Mouse (Mus musculus): ENCODE measurements around the gene 2900026A02Rik. TPM values are rescaled to one million over a fixed set of nuclear protein-coding genes. Genes with fewer than 3 reads are reported as not detected.
A peak's percentile ranks its signal among the peaks of the same experiment; 100 is the strongest.

The 2900026A02Rik gene
- total RNA-seq, 1 experiment, result 12.3 TPM

GRCm38 (mm10) chr5:113081020-113081419, 140.0 kb downstream of the 2900026A02Rik start:
- Histone ChIP-seq H3K4me1 (ENCODE audit: control insufficient read depth in 2 of 2, insufficient read depth in 2 of 2, low read length in 2 of 2, poor library complexity in 1 of 2) (peaks cover 2% of the 10 kb centered on the region in 2 experiments; a peak in 1 of 4 replicates), H3K36me3 (ENCODE audit: control insufficient read depth, insufficient read depth, low read length, poor library complexity, severe bottlenecking) (no peaks in the 10 kb centered on the region), H3K9ac (ENCODE audit: insufficient read depth, low read depth, low read length, poor library complexity, severe bottlenecking) (no peak overlapping the region), H3K4me3 (ENCODE audit: insufficient read depth in 1 of 2, low read depth in 1 of 2, low read length in 2 of 2, poor library complexity in 1 of 2, severe bottlenecking in 1 of 2) (no peak overlapping the region), H3K9me3 (ENCODE audit: control insufficient read depth, insufficient read depth, low read depth, low read length) (no peaks in the 10 kb centered on the region), H3K27ac (ENCODE audit: insufficient read depth, low read depth, low read length, poor library complexity, severe bottlenecking) (no peak overlapping the region)
- TF ChIP-seq ZNF384 (IDR thresholded peaks at IDR 0.05; ENCODE audit: low read depth, low read length) (no peak), ZC3H11A (IDR thresholded peaks at IDR 0.05; ENCODE audit: borderline replicate concordance, low read depth, low read length) (no peak), MAFK (IDR thresholded peaks at IDR 0.05; ENCODE audit: insufficient read depth, low read depth, low read length) (no peak)
- no peak for DNase-seq (ENCODE audit: low read depth, low spot score)
- in situ Hi-C loops (cut with MboI; ENCODE audit: low sequenced_read_pairs in 2 of 2, unreplicated experiment in 2 of 2), result no loop called here

GRCm38 (mm10) chr5:113079783-113080182, 141.3 kb downstream of the 2900026A02Rik start:
- Histone ChIP-seq H3K27ac (ENCODE audit: insufficient read depth, low read depth, low read length, poor library complexity, severe bottlenecking) (no peak overlapping the region), H3K9me3 (ENCODE audit: control insufficient read depth, insufficient read depth, low read depth, low read length) (no peaks in the 10 kb centered on the region), H3K4me1 (ENCODE audit: control insufficient read depth in 2 of 2, insufficient read depth in 2 of 2, low read length in 2 of 2, poor library complexity in 1 of 2) (peaks cover 2 to 3% of the 10 kb centered on the region in 2 experiments; a peak in 1 of 4 replicates), H3K9ac (ENCODE audit: insufficient read depth, low read depth, low read length, poor library complexity, severe bottlenecking) (peak overlapping the region; percentile 47; the same call in 1 of the 2 replicates), H3K4me3 (ENCODE audit: insufficient read depth in 1 of 2, low read depth in 1 of 2, low read length in 2 of 2, poor library complexity in 1 of 2, severe bottlenecking in 1 of 2) (peak overlapping the region; percentile 49 to 52; a peak in 3 of 4 replicates), H3K36me3 (ENCODE audit: control insufficient read depth, insufficient read depth, low read length, poor library complexity, severe bottlenecking) (no peaks in the 10 kb centered on the region)
- TF ChIP-seq ZC3H11A (IDR thresholded peaks at IDR 0.05; ENCODE audit: borderline replicate concordance, low read depth, low read length), result peak; percentile 33; the same call in 1 of the 2 replicates
- no peak for TF ChIP-seq MAFK (IDR thresholded peaks at IDR 0.05; ENCODE audit: insufficient read depth, low read depth, low read length)
- in situ Hi-C loops (cut with MboI; ENCODE audit: low sequenced_read_pairs in 2 of 2, unreplicated experiment in 2 of 2), result no loop called here
- peak; percentile 63 for DNase-seq (ENCODE audit: low read depth, low spot score)

DNA sequence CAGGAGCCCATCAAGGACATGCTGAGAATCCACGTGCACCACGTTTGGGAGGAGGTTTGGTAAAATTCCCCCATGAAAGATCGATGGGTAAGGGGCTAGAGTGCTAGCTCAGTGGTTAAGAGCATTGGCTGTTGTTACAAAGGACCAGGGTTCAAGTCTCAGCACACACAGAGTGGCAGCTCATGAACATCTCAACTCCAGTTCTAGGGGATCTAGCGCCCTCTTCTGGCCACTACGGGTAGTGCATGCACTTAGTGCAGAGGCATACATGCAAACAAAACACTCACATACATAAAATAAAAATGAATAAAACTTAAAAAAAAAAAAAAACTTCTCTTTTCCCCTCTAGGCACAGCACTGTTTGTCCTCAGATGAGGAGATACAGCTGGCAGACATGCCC, 142.3 kb downstream of the 2900026A02Rik start:
- DNase-seq (ENCODE audit: low read depth, low spot score), result peak; percentile 48
- Histone ChIP-seq H3K27ac (ENCODE audit: insufficient read depth, low read depth, low read length, poor library complexity, severe bottlenecking) (no peak overlapping the region), H3K4me3 (ENCODE audit: insufficient read depth in 1 of 2, low read depth in 1 of 2, low read length in 2 of 2, poor library complexity in 1 of 2, severe bottlenecking in 1 of 2) (no peak overlapping the region), H3K36me3 (ENCODE audit: control insufficient read depth, insufficient read depth, low read length, poor library complexity, severe bottlenecking) (no peaks in the 10 kb centered on the region), H3K9ac (ENCODE audit: insufficient read depth, low read depth, low read length, poor library complexity, severe bottlenecking) (no peak overlapping the region), H3K4me1 (ENCODE audit: control insufficient read depth in 2 of 2, insufficient read depth in 2 of 2, low read length in 2 of 2, poor library complexity in 1 of 2) (peaks cover 2% of the 10 kb centered on the region in 2 experiments; a peak in 1 of 4 replicates), H3K9me3 (ENCODE audit: control insufficient read depth, insufficient read depth, low read depth, low read length) (no peaks in the 10 kb centered on the region)
- in situ Hi-C loops (cut with MboI; ENCODE audit: low sequenced_read_pairs in 2 of 2, unreplicated experiment in 2 of 2), result no loop called here
- TF ChIP-seq ZC3H11A (IDR thresholded peaks at IDR 0.05; ENCODE audit: borderline replicate concordance, low read depth, low read length) (peak; percentile 45; the same call in 1 of the 2 replicates), HCFC1 (IDR thresholded peaks at IDR 0.05; ENCODE audit: borderline replicate concordance, insufficient read depth, low read length) (no peak)

GRCm38 (mm10) chr5:113070017-113070416, 151.0 kb downstream of the 2900026A02Rik start, which contains the start of gene Crybb2:
TSS of gene Crybb2 (minus strand) at chr5:113070117.
- no peak within 1 kb of the TSS for H3K27ac ChIP-seq (ENCODE audit: insufficient read depth, low read depth, low read length, poor library complexity, severe bottlenecking)
- in situ Hi-C loops (cut with MboI; ENCODE audit: low sequenced_read_pairs in 2 of 2, unreplicated experiment in 2 of 2), result loop anchor here (25.0 kb wide), 2 partner anchors 608 to 633 kb away; partner anchors contain the start of gene Gm6588 (in 1 of the 2)
- no peak for DNase-seq (ENCODE audit: low read depth, low spot score)
- TF ChIP-seq MAFK (IDR thresholded peaks at IDR 0.05; ENCODE audit: insufficient read depth, low read depth, low read length), result no peak
- no peak for TF ChIP-seq ZC3H11A (IDR thresholded peaks at IDR 0.05; ENCODE audit: borderline replicate concordance, low read depth, low read length)
- TF ChIP-seq CHD2 (IDR thresholded peaks at IDR 0.05; ENCODE audit: low read depth, low read length), result no peak
- no peak for TF ChIP-seq HCFC1 (IDR thresholded peaks at IDR 0.05; ENCODE audit: borderline replicate concordance, insufficient read depth, low read length)
- TF ChIP-seq ZNF384 (IDR thresholded peaks at IDR 0.05; ENCODE audit: low read depth, low read length), result no peak
- H3K4me1 ChIP-seq (ENCODE audit: control insufficient read depth in 2 of 2, insufficient read depth in 2 of 2, low read length in 2 of 2, poor library complexity in 1 of 2), result no peaks in the 10 kb centered on the region
- no peaks in the 10 kb centered on the region for H3K36me3 ChIP-seq (ENCODE audit: control insufficient read depth, insufficient read depth, low read length, poor library complexity, severe bottlenecking)
- H3K4me3 ChIP-seq (ENCODE audit: insufficient read depth in 1 of 2, low read depth in 1 of 2, low read length in 2 of 2, poor library complexity in 1 of 2, severe bottlenecking in 1 of 2), result no peak within 1 kb of the TSS
- no peaks in the 10 kb centered on the region for H3K9me3 ChIP-seq (ENCODE audit: control insufficient read depth, insufficient read depth, low read depth, low read length)
- H3K9ac ChIP-seq (ENCODE audit: insufficient read depth, low read depth, low read length, poor library complexity, severe bottlenecking), result no peak within 1 kb of the TSS

DNA sequence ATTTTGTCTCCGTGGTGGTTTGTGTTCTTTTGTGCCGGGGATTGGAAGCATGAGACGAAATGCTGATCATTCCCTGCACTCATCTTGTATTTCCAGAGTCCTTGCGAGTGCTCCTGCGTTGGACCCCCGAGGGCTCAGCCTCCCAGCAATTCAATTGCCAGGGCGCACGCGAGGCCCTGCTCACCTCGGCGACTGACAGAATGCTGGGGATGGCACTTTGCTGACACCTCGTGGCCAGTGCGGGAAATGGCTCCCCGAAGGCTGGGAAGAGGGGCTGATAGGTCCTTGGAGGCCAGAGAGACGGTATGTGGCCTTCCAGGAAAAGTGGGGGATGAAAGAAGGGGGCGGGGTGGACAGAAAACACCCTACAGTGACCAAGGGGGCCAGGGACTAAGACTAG, 166.7 kb downstream of the 2900026A02Rik start:
- H3K9ac ChIP-seq (ENCODE audit: insufficient read depth, low read depth, low read length, poor library complexity, severe bottlenecking), result no peak overlapping the region
- peak; percentile 66 for DNase-seq (ENCODE audit: low read depth, low spot score)
- peaks cover 0 to 2% of the 10 kb centered on the region in 2 experiments; a peak in 1 of 4 replicates for H3K4me1 ChIP-seq (ENCODE audit: control insufficient read depth in 2 of 2, insufficient read depth in 2 of 2, low read length in 2 of 2, poor library complexity in 1 of 2)
- TF ChIP-seq HCFC1 (IDR thresholded peaks at IDR 0.05; ENCODE audit: borderline replicate concordance, insufficient read depth, low read length), result no peak
- TF ChIP-seq ZNF384 (IDR thresholded peaks at IDR 0.05; ENCODE audit: low read depth, low read length), result no peak
- peak; percentile 81 for TF ChIP-seq ZC3H11A (IDR thresholded peaks at IDR 0.05; ENCODE audit: borderline replicate concordance, low read depth, low read length)
- TF ChIP-seq CHD2 (IDR thresholded peaks at IDR 0.05; ENCODE audit: low read depth, low read length), result no peak
- TF ChIP-seq MAFK (IDR thresholded peaks at IDR 0.05; ENCODE audit: insufficient read depth, low read depth, low read length), result no peak
- H3K9me3 ChIP-seq (ENCODE audit: control insufficient read depth, insufficient read depth, low read depth, low read length), result no peaks in the 10 kb centered on the region
- in situ Hi-C loops (cut with MboI; ENCODE audit: low sequenced_read_pairs in 2 of 2, unreplicated experiment in 2 of 2), result loop anchor here (5.0 to 25.0 kb wide), 4 partner anchors 170 to 617 kb away; partner anchors contain the start of gene Gm6588 (in 1 of the 2)
- no peak overlapping the region for H3K4me3 ChIP-seq (ENCODE audit: insufficient read depth in 1 of 2, low read depth in 1 of 2, low read length in 2 of 2, poor library complexity in 1 of 2, severe bottlenecking in 1 of 2)
- no peak overlapping the region for H3K27ac ChIP-seq (ENCODE audit: insufficient read depth, low read depth, low read length, poor library complexity, severe bottlenecking)
- no peaks in the 10 kb centered on the region for H3K36me3 ChIP-seq (ENCODE audit: control insufficient read depth, insufficient read depth, low read length, poor library complexity, severe bottlenecking)

Measured in ES-E14 (cell line).